Mouse (Mus musculus) heart, adult 2 months (tissue): ENCODE measurements around the gene Map7.

Source experiments
- CTCF ChIP-seq: fragments of 200-600 bp; IDR thresholded peaks from 2 replicates; pipeline ENCODE4 v1.8.1; 2022; ENCODE audit warnings: antibody characterized with exemption, mild to moderate bottlenecking, moderate library complexity
- EP300 ChIP-seq: fragments of 200-500 bp; IDR thresholded peaks from 2 replicates; pipeline ENCODE4 v1.6.1; 2011; ENCODE audit warnings: low read depth, low read length, control low read depth; ENCODE audit not compliant: insufficient read depth

DNA sequence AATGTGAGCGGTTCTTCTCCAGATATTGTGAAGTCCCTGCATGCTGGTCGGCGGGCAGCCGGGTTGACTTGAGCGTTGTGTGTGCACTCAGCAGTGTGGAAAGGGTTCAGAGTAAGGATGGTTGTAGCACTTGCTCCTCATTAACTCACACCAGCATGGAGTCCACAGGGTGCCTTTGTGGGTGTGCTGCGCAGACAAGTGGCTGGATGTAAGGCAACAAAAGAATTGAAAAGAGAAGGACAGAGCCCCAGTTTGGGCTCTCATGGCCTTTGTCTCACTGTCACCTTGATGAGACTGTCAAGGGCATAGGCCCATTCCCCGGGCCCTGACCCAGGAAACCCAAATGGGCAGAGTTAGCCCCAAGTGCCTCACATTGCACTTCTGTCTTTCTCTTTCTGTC, 116.2 kb downstream of the Map7 start:
- TF ChIP-seq EP300 (no peak), CTCF (no peak)
